In the genomic region with DNA sequence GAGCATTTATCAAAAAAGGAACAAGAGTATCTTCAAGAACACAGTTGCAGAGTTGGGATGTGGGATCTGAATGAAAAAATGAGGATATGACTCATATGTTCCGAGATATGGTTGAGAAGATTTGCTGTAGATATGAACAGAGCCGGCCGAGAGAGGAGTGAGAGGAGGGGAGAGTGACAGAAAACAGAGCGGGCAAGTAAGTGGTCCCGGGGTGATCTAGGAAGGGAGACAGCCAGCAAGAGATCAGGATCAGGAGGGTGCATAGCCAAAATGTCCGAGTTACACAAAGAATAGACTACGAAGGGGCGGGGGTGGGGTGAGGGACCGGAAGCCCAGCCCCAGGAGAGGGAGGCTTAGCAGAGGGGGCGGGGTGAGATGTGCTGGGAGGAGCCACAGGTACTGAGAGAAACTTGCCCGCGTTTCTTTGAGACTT, we compare ENCODE assay signal across 9 mouse cellular contexts.
DNase-seq lines count a peak whose midpoint lies in the region; ATAC-seq and TF ChIP-seq lines count a peak whose summit lies in the region.
"Had no signal": no experiment of that assay in that cellular context is flagged by ENCODE, and none has a peak within 500 bp of the region (broad histone marks: within the 10 kb centered on the region; RNA-seq: fewer than 3 reads in every experiment).

No protein-coding gene starts in this region.

- no peak for TF ChIP-seq CTCF in lung, postnatal 0 days (IDR thresholded peaks at IDR 0.05)

- ATAC-seq in common myeloid progenitor, adult 5-6 weeks (replicated peaks; ENCODE audit: low read depth, poor library complexity, severe bottlenecking): peak; percentile 92
- no peak for ATAC-seq in hindbrain, embryonic 12.5 days (ENCODE audit: low FRiP score)
- ATAC-seq in lung, postnatal 0 days: peak; percentile 85
- ATAC-seq in stomach, embryonic 16.5 days (ENCODE audit: insufficient read depth, low FRiP score): peak; percentile 47; the same call in 1 of the 2 replicates

- H3K27ac ChIP-seq in hindbrain, embryonic 12.5 days: no peak overlapping the region
- H3K27ac ChIP-seq in lung, postnatal 0 days (ENCODE audit: low read length): no peak overlapping the region
- H3K27ac ChIP-seq in stomach, embryonic 16.5 days (ENCODE audit: low read length): no peak overlapping the region
- H3K27ac ChIP-seq: left cerebral cortex, adult 2 months had no signal

- no peak overlapping the region for H3K9ac ChIP-seq in hindbrain, embryonic 12.5 days
- H3K9ac ChIP-seq in lung, postnatal 0 days (replicated peaks; ENCODE audit: low read depth): no peak overlapping the region
- no peak overlapping the region for H3K9ac ChIP-seq in stomach, embryonic 16.5 days (ENCODE audit: low read length)

- peak; percentile 87 for DNase-seq in 3T3-L1 (ENCODE audit: low read depth, low spot score)
- peak; percentile 45 to 51 for DNase-seq in B cell, adult 2 months
- DNase-seq in lung, postnatal 0 days (ENCODE audit: low spot score): peak; percentile 72
- no peak for DNase-seq in cerebellum, adult 11 months
- DNase-seq in left cerebral cortex, adult 9 months (ENCODE audit: low spot score in 2 of 2): no peak

- WGBS in hindbrain, embryonic 12.5 days: 39% methylated on average over 12 of the region's 12 CpGs
- 15% methylated on average over 12 of the region's 12 CpGs for WGBS in lung, postnatal 0 days
- WGBS in stomach, embryonic 16.5 days: 27% methylated on average over 12 of the region's 12 CpGs

- 0 out of 2 replicates have a peak, but pooled peaks cover 2% of the 10 kb centered on the region for H3K4me1 ChIP-seq in hindbrain, embryonic 12.5 days
- H3K4me1 ChIP-seq in lung, postnatal 0 days (ENCODE audit: insufficient read depth, low read depth, low read length): no peaks in the 10 kb centered on the region
- H3K4me1 ChIP-seq in stomach, embryonic 16.5 days (ENCODE audit: control insufficient read depth, insufficient read depth, low read length): no peaks in the 10 kb centered on the region

- H3K27me3 ChIP-seq in hindbrain, embryonic 12.5 days: no peaks in the 10 kb centered on the region
- no peaks in the 10 kb centered on the region for H3K27me3 ChIP-seq in lung, postnatal 0 days (replicated peaks; ENCODE audit: insufficient read depth, low read length)
- no peaks in the 10 kb centered on the region for H3K27me3 ChIP-seq in stomach, embryonic 16.5 days (ENCODE audit: control insufficient read depth, insufficient read depth, low read length)

- no peak overlapping the region for H3K4me3 ChIP-seq in hindbrain, embryonic 12.5 days
- H3K4me3 ChIP-seq in lung, postnatal 0 days (ENCODE audit: low read depth, low read length): peak overlapping the region; percentile 26
- H3K4me3 ChIP-seq in stomach, embryonic 16.5 days (replicated peaks; ENCODE audit: low read length): peak overlapping the region; percentile 32
- H3K4me3 ChIP-seq: left cerebral cortex, adult 2 months had no signal

- H3K4me2 ChIP-seq in hindbrain, embryonic 12.5 days (replicated peaks): peak overlapping the region; percentile 20; the same call in 1 of the 2 replicates
- peak overlapping the region; percentile 44 for H3K4me2 ChIP-seq in lung, postnatal 0 days (replicated peaks; ENCODE audit: low read depth, low read length)
- peak overlapping the region; percentile 47 for H3K4me2 ChIP-seq in stomach, embryonic 16.5 days (ENCODE audit: low read depth, low read length)

- no peaks in the 10 kb centered on the region for H3K9me3 ChIP-seq in hindbrain, embryonic 12.5 days (replicated peaks)
- no peaks in the 10 kb centered on the region for H3K9me3 ChIP-seq in lung, postnatal 0 days (ENCODE audit: low read length)
- no peaks in the 10 kb centered on the region for H3K9me3 ChIP-seq in stomach, embryonic 16.5 days (replicated peaks; ENCODE audit: control insufficient read depth, low read length)

- no peaks in the 10 kb centered on the region for H3K36me3 ChIP-seq in hindbrain, embryonic 12.5 days
- no peaks in the 10 kb centered on the region for H3K36me3 ChIP-seq in lung, postnatal 0 days (ENCODE audit: insufficient read depth, low read length)
- no peaks in the 10 kb centered on the region for H3K36me3 ChIP-seq in stomach, embryonic 16.5 days (ENCODE audit: control insufficient read depth, insufficient read depth, low read length)

- peak; percentile 52 for TF ChIP-seq EP300 in lung, postnatal 0 days (IDR thresholded peaks at IDR 0.05)

Comparison
In these comparisons a context has a peak if more than half of its experiments do, and no peak if none do; other contexts are left out.
1. DNase-seq: peak in 3T3-L1 (single experiment), B cell, adult 2 months (2 of 2) and lung, postnatal 0 days (single experiment); none in cerebellum, adult 11 months (single experiment) and left cerebral cortex, adult 9 months (0 of 2).
2. Peak in every context shown above with its lines, with median percentiles within 50 percentile points of each other: H3K4me2 ChIP-seq.